Mouse (Mus musculus): ENCODE measurements at regions not wholly inside any gene's neighbourhood (a gene's known extent, or its start where the extent isn't known, plus 50 kb on each side); places are given as distances from the start of the nearest gene placed in this dataset.
"Not testable (repeated sequence)": the region's sequence is repeated elsewhere in the genome, so short reads cannot be mapped to it uniquely, and the experiment has no call there.

DNA sequence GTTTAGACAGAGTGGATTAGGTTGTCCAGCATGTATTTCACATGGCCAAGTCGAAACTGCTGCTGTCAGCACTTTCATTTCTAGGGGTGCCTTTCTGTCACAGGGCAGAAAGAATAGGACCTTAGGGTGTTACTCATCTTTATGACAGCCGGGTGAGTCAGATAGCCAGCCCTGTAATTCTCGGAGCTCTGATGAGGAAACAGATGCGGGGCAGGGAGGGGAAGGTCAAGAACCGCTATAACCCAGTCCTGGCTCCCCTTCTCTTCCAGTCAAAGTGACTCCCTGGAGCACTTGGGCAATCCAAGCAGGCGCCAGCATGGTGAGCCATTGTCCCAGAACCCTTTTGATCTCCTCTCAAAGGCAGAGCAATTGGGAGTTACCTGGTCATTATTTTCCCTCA is 69.4 kb upstream of the Jarid2 start:
- peak; percentile 11 for DNase-seq (ENCODE audit: low read depth, low spot score)

DNA sequence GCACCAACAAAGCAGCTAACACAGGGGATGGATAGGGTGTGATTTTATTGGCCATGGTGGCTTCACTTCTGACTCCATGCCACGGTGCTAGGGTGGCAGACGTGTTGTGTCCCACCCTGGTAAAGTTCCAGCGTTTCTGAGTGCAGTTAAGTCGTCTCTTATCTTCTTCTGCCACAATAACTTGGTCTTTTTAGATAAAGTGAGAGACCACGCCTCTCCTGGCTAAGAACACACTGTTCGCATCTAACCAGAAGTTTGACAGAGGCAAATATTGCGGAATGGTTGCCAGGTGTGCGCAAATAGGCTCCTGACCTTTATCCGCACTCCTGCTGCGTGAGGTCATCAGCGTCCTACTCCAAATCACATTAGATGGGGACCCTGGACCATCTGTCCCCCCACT is 66.2 kb upstream of the Jarid2 start:
- no peak for DNase-seq (ENCODE audit: low read depth, low spot score)

DNA sequence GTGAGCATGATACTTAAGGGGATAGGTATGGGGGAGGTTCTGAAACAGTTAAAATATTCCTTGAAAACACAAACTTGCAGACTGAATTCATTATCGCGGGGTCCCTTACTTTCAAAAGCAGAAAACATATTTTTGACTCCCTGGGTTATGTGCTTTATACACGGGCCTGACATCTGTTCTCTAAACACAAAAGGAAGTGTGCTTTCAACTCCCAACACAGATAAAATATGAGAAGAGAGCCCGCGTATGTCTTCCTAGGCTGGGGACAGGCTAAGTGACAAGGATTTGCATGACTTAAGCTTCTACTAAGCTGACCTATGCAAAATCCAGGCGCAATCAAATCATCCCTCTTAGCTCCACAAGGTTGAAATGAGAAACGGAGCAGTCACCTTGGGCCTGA is 65.5 kb upstream of the Jarid2 start:
- no peak for DNase-seq (ENCODE audit: low read depth, low spot score)

DNA sequence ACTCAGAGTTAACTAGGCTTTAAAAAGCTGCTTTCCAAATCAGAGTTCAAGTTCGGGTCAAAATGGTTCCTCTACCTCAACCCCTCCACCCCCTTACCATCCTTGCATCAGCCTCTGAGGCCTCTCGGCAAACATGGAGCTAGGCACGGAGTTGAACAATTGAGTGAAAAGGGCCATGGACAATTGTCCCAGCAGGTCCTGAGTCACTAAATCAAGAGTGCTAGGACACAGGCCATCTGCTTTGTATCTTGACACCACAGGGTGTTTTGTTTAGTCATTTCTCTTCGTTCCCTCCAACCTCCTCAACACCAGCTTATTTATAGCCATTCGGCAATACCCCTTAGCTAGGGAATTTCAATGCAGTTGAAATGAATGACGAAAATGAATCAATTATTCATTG is 59.5 kb upstream of the Jarid2 start:
- DNase-seq (ENCODE audit: low read depth, low spot score) = no peak

DNA sequence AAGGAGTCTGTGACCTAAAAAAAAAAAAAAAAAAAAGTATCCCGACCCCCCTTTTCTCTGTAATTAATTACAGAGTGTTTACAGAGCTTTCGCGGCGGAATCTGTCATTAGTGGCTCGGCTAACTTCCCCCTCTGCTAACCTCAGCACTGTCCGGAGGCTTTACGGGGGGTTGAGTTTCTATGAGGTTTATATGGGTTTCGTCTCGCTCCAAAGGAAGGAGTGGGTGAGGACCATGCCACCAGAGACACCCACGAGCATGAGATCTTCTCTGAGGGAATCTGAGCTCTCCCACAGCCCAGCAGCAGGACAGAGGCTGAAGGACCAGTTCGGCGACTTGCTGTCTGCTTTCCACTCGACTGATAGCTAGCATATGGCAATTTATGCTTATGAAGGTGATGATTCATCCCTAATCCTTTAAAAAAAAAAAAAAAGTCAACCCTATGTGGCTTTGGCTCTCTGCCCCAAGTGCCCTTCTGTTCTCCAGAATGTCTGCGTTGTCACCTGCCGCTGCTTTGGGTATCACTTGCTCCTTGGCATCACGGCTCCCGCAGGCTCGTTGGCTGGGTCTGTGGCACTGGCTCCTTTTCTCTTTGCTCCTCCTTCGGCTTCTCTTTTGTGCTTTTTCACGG is 55.8 kb upstream of the Jarid2 start:
- no peak for DNase-seq (ENCODE audit: low read depth, low spot score)

DNA sequence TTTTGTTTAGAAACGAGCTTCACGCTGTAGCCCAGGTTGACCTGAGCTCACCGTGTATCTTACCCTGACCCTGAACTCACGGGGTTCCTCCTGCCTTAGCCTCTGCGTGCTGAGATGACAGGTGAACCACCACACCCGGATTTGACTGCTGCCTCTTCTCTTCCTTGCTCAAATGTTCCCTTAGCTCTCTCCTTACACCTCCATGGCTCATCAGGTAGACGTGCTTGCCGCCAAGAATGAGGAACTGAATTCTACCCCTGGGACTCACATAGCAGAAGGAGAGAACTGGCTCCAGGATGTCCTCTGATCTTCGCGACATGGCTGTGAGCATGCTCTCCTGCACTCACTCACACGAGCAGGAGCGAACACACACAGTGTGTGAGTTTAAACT is 55.3 kb upstream of the Jarid2 start:
- DNase-seq (ENCODE audit: low read depth, low spot score) = no peak

DNA sequence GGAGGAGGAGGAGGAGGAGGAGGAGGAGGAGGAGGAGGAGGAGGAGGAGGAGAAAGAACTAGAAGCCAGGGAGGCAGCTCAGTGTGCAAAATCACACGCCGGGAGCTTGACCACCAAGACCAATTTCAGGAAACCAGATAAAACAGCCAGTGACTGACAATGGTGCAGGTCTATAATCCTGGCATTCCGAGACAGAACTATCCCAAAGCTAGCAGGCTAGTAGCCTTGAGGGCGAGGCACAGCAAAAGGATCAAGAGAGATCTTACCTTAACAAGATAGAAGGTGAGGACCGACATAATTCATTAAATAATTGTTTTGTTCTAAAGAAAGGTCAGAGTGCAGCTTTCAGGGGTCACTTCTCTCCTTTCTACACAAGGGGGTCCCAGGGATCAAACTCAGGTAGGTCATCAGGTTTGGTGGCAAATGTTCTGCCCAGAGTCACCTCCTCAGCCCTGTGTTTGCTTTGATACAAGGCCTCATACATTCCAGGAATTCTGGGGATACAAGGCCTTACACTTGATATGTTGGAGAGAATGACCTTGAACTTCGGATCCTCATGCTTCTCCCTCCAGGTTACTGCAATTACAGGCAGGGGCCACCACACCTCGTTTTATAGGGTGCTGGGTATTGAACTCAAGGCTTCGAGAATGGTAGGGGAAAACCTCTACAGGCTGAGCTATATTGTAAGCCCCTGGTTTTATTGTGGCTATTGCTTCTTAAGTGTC is 54.2 kb upstream of the Jarid2 start:
- DNase-seq (ENCODE audit: low read depth, low spot score) = no peak

DNA sequence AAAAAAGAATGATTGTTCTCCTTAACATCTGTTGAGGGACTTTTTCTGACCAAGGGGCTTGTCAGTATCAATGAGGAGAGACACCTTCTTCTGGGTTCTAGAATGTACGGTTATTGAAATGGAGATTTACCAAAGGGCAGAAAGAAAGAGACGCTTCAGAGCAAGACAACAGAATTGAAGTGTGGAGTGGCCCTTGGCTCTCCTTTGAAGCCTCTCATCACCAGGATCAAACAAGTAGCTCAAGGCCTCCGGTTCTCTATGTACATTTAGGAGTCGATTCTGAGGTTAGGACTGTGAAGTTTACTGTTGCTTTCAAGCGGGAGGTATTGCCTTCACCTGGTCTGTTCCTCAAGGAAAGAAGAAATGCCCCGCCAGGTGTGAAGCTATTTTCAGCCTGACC is 53.2 kb upstream of the Jarid2 start:
- no peak for DNase-seq (ENCODE audit: low read depth, low spot score)

DNA sequence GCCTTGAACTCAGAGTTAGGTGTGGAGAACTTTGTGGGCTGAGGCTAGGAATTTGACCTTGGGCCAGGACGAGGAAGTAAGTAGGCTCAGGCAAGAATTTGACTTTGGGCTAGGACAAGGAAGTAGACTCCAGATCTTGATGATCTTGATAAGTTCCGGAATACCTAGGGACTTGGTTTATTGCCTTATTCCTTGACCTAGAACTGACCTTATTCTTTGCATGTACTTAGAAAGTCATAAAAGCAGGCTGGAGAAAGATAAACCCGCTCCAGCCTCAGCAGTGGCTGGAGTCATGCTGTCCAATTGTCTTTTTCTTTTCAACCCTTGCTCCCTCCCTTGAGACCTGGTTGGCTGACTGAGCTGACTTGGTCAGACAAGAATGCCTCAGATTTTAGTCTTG is 51.2 kb upstream of the Jarid2 start:
- DNase-seq (ENCODE audit: low read depth, low spot score) = no peak

DNA sequence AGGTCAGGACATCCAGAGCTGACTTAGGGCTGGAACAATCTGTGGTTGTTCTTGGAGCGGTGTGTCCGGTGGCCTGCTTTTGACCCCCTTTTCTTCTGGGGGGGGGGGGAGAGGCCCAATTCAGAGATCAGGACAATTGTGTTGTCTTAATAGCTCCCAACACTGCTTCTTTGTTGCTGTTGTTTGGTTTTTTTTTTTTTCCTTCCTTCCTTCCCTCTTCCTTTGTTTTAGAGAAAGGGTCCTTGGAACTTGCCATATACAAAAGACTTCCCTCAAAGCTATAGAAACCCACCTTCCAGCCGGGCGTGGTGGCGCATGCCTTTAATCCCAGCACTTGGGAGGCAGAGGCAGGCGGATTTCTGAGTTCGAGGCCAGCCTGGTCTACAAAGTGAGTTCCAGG is 49.8 kb upstream of the Jarid2 start:
- DNase-seq (ENCODE audit: low read depth, low spot score) = not testable (repeated sequence)
